Mouse (Mus musculus) megakaryocyte, embryonic 14.5 days (primary cell): Measurements from ENCODE around the gene Rpl21. TPM values are rescaled to one million over a fixed set of nuclear protein-coding genes. Genes with fewer than 3 reads are reported as not detected.

Experiments
- H3K27me3 ChIP-seq: replicated peaks from 2 replicates; pipeline ENCODE3; 2012; ENCODE audit warnings: inconsistent platforms
- H3K36me3 ChIP-seq: replicated peaks from 2 replicates; pipeline ENCODE3; 2012; ENCODE audit warnings: low read length, inconsistent platforms, mixed read lengths
- H3K4me1 ChIP-seq: 2 replicates; pipeline ENCODE4 v1.6.1; 2012; ENCODE audit warnings: inconsistent platforms
- H3K4me3 ChIP-seq: replicated peaks from 2 replicates; pipeline ENCODE3; 2012; ENCODE audit warnings: moderate library complexity, mild to moderate bottlenecking, inconsistent platforms
- H3K9me3 ChIP-seq: 2 replicates; pipeline ENCODE4 v1.6.1; 2012; ENCODE audit warnings: inconsistent platforms
- FLI1 ChIP-seq: IDR thresholded peaks from 2 replicates; pipeline ENCODE4 v1.6.1; 2012; ENCODE audit warnings: low read length, inconsistent platforms, mixed read lengths
- GATA1 ChIP-seq: IDR thresholded peaks from 3 replicates; pipeline ENCODE4 v1.6.1; 2012; ENCODE audit warnings: mixed read lengths, low read length, inconsistent platforms, borderline replicate concordance
- polyA plus RNA-seq: library from polyadenylated mRNA; stranded (reverse); fragments of >175 nt; gene quantifications from 2 replicates; pipeline ENCODE4 v1.2.3, GENCODE M21; 2012; ENCODE audit warnings: low replicate concordance; ENCODE audit not compliant: insufficient read depth

The Rpl21 gene
- polyA plus RNA-seq, 1 experiment = 53.6 TPM

- no peak for TF ChIP-seq FLI1
- no peak for TF ChIP-seq GATA1
- H3K4me3 ChIP-seq = peak overlapping the region; percentile 38
- H3K4me1 ChIP-seq = peaks cover 34% of the 10 kb centered on the region
- peaks cover 16% of the 10 kb centered on the region for H3K36me3 ChIP-seq
- no peaks in the 10 kb centered on the region for H3K9me3 ChIP-seq
- no peaks in the 10 kb centered on the region for H3K27me3 ChIP-seq
Observed at GRCm38 (mm10) chr5:146829528-146829927, 3.2 kb upstream of the Rpl21 start.

GRCm38 (mm10) chr5:146832435-146832768 is 288 bp upstream of the Rpl21 start:
- Histone ChIP-seq H3K36me3 (peaks cover 45% of the 10 kb centered on the region), H3K4me3 (peak overlapping the region; percentile 98), H3K4me1 (peaks cover 45% of the 10 kb centered on the region), H3K27me3 (no peaks in the 10 kb centered on the region), H3K9me3 (no peaks in the 10 kb centered on the region)
- TF ChIP-seq GATA1 (0 out of 3 replicates have a peak, but pooled peaks have one; percentile 19), FLI1 (no peak)

GRCm38 (mm10) chr5:146833673-146834201 is 1.0 kb downstream of the Rpl21 start:
- TF ChIP-seq FLI1 (no peak), GATA1 (no peak)
- Histone ChIP-seq H3K4me3 (peak overlapping the region; percentile 98), H3K36me3 (peaks cover 54% of the 10 kb centered on the region), H3K9me3 (no peaks in the 10 kb centered on the region), H3K27me3 (no peaks in the 10 kb centered on the region), H3K4me1 (peaks cover 45% of the 10 kb centered on the region)

GRCm38 (mm10) chr5:146834959-146835358 is 2.3 kb downstream of the Rpl21 start:
- Histone ChIP-seq H3K4me1 (peaks cover 42% of the 10 kb centered on the region), H3K9me3 (no peaks in the 10 kb centered on the region), H3K4me3 (peak overlapping the region; percentile 14), H3K27me3 (no peaks in the 10 kb centered on the region), H3K36me3 (peaks cover 57% of the 10 kb centered on the region)
- TF ChIP-seq FLI1 (no peak), GATA1 (no peak)

GRCm38 (mm10) chr5:146837967-146838720 is 5.5 kb downstream of the Rpl21 start:
- H3K27me3 ChIP-seq = no peaks in the 10 kb centered on the region
- TF ChIP-seq FLI1 (no peak), GATA1 (no peak)
- H3K9me3 ChIP-seq = no peaks in the 10 kb centered on the region
- no peak overlapping the region for H3K4me3 ChIP-seq
- H3K36me3 ChIP-seq = peaks cover 57% of the 10 kb centered on the region
- H3K4me1 ChIP-seq = peaks cover 30% of the 10 kb centered on the region

GRCm38 (mm10) chr5:146838836-146839648 is 6.4 kb downstream of the Rpl21 start:
- no peak overlapping the region for H3K4me3 ChIP-seq
- TF ChIP-seq GATA1 = no peak
- no peak for TF ChIP-seq FLI1
- no peaks in the 10 kb centered on the region for H3K27me3 ChIP-seq
- peaks cover 25% of the 10 kb centered on the region for H3K4me1 ChIP-seq
- peaks cover 56% of the 10 kb centered on the region for H3K36me3 ChIP-seq
- no peaks in the 10 kb centered on the region for H3K9me3 ChIP-seq

GRCm38 (mm10) chr5:146839760-146840159 is 7.1 kb downstream of the Rpl21 start:
- Histone ChIP-seq H3K4me1 (peaks cover 25% of the 10 kb centered on the region), H3K9me3 (no peaks in the 10 kb centered on the region), H3K4me3 (no peak overlapping the region), H3K36me3 (peaks cover 50% of the 10 kb centered on the region), H3K27me3 (no peaks in the 10 kb centered on the region)
- TF ChIP-seq FLI1 = no peak
- TF ChIP-seq GATA1 = no peak

GRCm38 (mm10) chr5:146840422-146840821 is 7.7 kb downstream of the Rpl21 start:
- peaks cover 43% of the 10 kb centered on the region for H3K36me3 ChIP-seq
- no peak for TF ChIP-seq FLI1
- TF ChIP-seq GATA1 = no peak
- no peak overlapping the region for H3K4me3 ChIP-seq
- H3K4me1 ChIP-seq = peaks cover 25% of the 10 kb centered on the region
- no peaks in the 10 kb centered on the region for H3K27me3 ChIP-seq
- H3K9me3 ChIP-seq = no peaks in the 10 kb centered on the region

GRCm38 (mm10) chr5:146841301-146841700 is 8.6 kb downstream of the Rpl21 start:
- TF ChIP-seq GATA1 (no peak), FLI1 (no peak)
- H3K9me3 ChIP-seq = no peaks in the 10 kb centered on the region
- H3K27me3 ChIP-seq = peaks cover 2% of the 10 kb centered on the region
- H3K4me1 ChIP-seq = peaks cover 28% of the 10 kb centered on the region
- no peak overlapping the region for H3K4me3 ChIP-seq
- H3K36me3 ChIP-seq = peaks cover 35% of the 10 kb centered on the region

- Histone ChIP-seq H3K36me3 (peaks cover 31% of the 10 kb centered on the region), H3K4me3 (no peak overlapping the region), H3K9me3 (no peaks in the 10 kb centered on the region), H3K4me1 (peaks cover 32% of the 10 kb centered on the region), H3K27me3 (peaks cover 2% of the 10 kb centered on the region)
- TF ChIP-seq FLI1 (no peak), GATA1 (no peak)
Observed at GRCm38 (mm10) chr5:146841996-146842395, 9.3 kb downstream of the Rpl21 start.
